Mouse (Mus musculus): Measurements from ENCODE around the gene Musk. TPM values are rescaled to one million over a fixed set of nuclear protein-coding genes. Genes with fewer than 3 reads are reported as not detected.

Musk gene
- total RNA-seq, 1 experiment from 2014 or later = not detected

DNA sequence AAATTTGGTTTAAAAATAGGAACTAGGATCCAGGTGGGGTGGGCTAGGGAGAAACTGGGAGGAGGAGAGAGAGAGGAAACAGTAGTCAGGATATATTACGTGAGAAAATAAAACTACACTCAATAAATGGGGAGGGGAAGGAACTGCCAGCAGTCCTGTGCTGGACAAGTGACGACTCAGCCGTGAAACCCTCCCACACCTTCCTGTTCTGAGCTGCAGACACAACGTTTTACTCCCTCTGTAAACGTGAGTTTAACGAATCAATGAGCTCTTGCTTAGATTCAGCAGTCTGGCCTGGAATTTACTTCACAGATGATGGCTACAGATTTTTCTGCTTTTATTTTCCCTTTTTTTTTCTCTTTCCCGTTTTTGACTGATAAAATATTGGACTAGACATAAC lies 18.8 kb downstream of the Musk start:
- no peak for ATAC-seq (replicated peaks; ENCODE audit: insufficient number of reproducible peaks, low FRiP score, low TSS enrichment, poor library complexity, severe bottlenecking)

DNA sequence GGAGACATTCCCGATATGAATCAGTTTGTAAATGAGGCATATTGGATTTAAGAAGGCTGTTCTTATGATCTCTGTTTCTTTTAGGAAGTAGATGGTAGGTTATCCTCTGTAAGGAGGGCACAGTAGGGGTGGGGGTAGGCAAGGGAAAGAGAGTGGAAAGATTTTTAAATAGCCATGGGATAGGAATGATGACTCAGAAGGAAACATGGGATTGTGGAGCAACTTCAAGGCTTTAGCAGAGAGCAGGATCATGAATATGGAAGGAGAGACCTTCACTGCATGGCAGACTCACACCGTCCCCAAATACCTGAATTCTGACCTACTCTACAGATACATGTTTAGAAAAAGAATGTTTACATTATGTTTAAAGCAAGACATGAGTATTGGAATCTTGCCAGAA lies 21.7 kb downstream of the Musk start:
- no peak for ATAC-seq (replicated peaks; ENCODE audit: insufficient number of reproducible peaks, low FRiP score, low TSS enrichment, poor library complexity, severe bottlenecking)

DNA sequence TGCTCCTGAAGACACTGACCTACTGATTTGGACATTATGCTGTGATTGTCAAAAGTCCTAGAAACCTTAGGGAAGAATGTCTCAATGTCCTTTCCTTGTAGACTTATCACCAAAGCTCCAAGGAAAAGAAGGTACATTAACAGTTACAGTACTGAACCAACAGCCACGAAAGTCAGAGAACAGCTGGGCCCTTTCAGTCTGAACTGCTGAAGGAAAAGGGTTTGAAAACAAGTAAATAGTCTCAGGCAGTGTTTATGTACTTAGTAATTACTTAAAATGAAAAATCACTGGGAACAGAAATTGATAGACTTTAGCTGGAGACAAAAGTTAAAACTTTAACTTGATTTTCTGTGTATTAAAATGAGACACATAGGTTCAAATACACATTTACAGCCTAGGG lies 27.6 kb downstream of the Musk start:
- no peak for ATAC-seq (replicated peaks; ENCODE audit: insufficient number of reproducible peaks, low FRiP score, low TSS enrichment, poor library complexity, severe bottlenecking)

DNA sequence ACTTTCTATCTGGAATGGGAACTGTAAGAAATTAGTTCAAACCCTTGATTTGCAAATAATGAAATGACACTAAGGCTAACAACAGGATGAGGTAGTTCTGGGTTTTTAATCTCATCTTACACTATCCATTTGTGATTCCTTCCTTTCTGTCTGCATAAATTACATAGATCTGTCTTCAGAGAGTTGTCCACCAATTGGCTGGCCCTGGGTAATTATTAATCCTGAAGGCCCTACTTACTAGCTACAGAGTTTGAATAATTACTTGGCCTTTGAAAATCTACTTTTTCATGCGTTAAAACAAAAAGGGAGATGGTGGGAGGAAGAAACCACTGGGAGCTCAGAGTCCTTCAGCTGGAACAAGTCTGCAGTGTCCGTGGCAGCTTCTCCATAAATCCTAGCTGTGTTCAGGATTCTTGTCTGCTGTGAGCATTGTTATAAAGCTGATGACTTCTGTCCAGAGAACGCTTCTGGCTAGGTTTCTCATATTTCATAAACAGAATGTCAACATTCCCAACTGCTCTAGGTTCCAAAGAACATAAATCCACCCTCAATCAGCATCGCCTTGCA lies 29.3 kb downstream of the Musk start:
- no peak for ATAC-seq (replicated peaks; ENCODE audit: insufficient number of reproducible peaks, low FRiP score, low TSS enrichment, poor library complexity, severe bottlenecking)

DNA sequence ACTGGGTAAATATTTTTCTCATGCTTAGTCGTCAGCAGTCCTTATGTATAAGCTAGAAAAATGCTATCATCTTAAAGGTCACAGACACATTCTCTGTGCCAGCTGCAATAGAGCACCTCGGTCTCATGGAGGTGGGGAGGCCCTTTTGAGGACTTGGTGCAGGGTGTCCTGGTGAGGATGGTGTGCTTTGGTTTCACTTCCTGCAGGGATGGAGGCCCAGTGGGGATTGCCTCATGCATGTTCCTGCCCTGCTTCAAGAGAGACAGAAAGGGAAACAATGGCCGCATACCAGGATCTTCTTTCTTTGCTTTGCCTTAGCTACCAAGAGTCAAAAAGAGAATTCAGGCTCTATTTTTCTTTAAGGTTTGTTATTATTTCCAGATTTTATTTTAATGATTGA lies 31.8 kb downstream of the Musk start:
- ATAC-seq (replicated peaks; ENCODE audit: insufficient number of reproducible peaks, low FRiP score, low TSS enrichment, poor library complexity, severe bottlenecking) = peak; percentile 98

DNA sequence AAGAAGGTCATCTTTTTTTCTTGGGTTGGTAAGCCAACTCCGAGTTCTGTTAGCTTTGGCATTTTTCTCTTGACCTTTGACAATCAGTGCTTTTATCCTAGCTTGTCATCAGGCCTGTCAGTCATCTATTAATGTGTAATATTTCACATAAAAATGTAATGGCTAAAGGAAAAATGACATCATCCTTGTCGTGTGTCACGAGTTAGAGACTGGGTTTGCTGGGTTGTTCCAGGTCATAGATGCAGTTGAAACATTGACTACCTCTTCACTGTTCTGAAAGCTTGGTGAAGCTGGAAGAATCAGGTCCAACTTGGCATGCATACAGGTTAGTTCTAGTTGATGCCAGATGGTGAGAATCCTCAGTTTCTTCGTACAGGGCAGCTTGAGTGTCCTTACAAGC lies 34.5 kb downstream of the Musk start:
- ATAC-seq (replicated peaks; ENCODE audit: insufficient number of reproducible peaks, low FRiP score, low TSS enrichment, poor library complexity, severe bottlenecking) = no peak

DNA sequence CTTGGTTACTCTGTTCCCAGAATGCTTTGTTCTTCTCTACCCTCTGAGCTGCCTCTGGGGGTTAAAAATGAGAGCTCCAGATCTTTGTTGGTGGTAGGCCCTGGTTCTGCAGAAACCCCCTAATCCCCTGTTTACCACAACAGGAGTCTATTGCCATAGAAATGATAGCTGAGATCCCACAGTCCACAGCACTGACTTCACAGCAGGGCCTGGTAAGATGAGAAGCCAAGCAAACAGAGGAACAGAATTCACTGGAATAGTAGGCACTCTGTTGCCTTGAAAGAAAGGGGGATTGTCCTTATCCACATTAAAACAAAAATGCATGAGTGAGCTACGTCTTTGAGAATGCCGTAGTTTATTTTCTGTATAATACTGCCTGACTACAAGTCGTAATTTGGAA lies 41.0 kb downstream of the Musk start:
- no peak for ATAC-seq (replicated peaks; ENCODE audit: insufficient number of reproducible peaks, low FRiP score, low TSS enrichment, poor library complexity, severe bottlenecking)

DNA sequence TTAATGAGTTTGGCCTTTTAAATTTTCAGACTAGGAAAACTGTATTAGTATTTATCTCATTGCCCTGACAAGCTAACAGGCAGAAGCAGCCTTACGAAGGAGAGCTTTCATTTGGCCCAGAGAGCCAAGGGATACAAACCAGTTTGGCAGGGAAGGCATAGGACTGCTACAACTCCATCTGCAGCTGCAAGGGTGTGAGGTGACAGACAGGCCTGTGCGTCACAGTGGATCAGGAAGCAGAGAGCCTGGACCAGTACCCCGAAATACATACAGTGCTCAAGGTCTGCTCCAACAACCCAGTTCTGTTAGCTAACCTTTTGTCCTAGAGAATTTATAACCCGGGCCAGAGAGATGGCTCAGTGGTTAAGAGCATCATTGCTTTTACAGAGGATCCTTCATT lies 42.5 kb downstream of the Musk start:
- no peak for ATAC-seq (replicated peaks; ENCODE audit: insufficient number of reproducible peaks, low FRiP score, low TSS enrichment, poor library complexity, severe bottlenecking)

DNA sequence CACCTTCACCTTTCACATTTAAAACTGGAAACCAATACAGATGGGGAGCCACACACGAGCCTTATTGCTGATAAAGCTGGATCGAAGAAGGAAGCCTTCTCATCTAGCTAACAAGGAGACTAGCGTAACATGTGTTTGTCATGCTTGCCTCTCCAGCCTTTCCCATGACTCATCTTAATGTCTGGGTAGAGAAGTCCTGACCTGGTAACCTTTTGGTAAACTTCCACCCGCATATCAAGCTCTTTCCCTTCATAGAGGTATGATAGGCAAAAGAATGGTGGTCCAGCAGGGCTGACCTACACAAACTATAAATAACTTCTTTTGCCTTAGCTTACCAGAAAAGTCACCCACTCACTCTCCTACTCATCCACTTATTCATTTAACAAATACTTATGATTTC lies 44.3 kb downstream of the Musk start:
- ATAC-seq (replicated peaks; ENCODE audit: insufficient number of reproducible peaks, low FRiP score, low TSS enrichment, poor library complexity, severe bottlenecking) = no peak

DNA sequence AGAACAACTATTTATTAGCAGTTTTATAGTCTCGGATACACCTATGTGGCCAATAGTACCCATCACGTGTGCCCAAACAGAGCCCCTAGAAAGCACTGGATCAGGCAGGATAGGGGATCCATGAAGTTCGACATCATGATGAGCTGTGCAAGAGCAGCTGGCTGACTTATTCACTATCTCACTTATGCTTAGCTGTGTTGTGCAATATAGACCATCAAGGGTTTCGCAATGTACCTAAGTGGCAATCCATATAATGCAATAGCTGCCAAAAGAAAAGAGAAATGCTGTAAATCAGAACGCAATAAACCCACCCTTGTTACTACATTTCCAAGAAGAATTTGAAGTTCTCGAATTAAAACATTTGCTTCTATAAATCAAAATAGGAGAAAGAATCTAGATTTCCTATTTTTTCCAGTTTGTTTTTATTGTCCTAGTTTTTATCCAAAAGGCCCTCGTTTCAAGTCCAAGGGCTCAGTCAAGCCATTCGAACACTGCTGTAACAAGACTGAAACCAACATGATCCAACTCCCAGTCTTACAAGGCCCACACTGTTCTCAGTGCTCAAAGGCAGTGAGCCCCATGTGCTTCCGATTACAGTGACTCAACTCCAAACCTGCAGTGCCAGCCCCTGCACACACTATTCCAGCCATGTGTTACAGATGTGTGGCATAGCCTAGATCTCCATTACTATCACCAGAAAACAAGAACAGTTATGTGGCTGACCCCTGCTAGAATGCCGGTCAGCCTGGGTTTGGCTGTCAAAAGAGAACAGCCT lies 45.3 kb downstream of the Musk start:
- peak; percentile 84 for ATAC-seq (replicated peaks; ENCODE audit: insufficient number of reproducible peaks, low FRiP score, low TSS enrichment, poor library complexity, severe bottlenecking)

DNA sequence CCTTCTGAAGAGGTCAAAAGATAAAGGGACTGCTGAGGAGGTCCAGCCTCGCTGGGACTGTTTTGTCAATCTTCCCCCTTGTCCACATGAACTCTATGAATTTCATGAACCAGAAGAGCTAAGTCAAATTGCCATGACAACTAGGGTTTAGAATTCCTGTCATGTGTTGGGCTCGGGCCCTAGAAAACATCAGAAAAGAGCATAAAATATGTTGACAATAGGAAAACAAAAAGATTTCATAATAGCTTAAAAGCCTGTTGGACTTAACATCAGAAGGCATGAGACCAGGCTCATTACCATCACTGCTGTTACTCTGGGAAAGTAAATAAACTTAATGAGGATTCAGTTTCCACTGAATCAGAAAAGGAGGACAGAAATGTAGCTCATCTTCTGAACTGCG lies 46.6 kb downstream of the Musk start:
- no peak for ATAC-seq (replicated peaks; ENCODE audit: insufficient number of reproducible peaks, low FRiP score, low TSS enrichment, poor library complexity, severe bottlenecking)

DNA sequence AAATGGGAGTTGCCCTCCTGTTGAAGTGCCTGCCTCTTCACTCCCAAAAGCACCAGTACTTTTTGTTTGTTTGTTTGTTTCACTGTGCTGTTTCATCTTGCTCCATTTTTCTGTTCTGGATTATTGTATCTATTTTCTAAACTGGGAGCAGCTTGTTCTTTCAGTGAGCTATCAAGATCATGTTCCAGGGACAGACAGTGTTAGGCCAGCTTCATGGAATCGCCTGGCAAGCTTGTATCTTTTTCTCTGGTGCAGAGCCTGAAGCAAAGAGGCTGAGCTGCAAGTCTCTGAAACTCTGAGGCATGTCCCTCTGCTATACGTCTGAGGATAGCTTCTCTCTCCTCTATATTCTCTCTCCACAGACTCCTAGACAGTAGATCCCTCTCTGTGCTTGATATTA lies 50.5 kb downstream of the Musk start:
- no peak for ATAC-seq (replicated peaks; ENCODE audit: insufficient number of reproducible peaks, low FRiP score, low TSS enrichment, poor library complexity, severe bottlenecking)

DNA sequence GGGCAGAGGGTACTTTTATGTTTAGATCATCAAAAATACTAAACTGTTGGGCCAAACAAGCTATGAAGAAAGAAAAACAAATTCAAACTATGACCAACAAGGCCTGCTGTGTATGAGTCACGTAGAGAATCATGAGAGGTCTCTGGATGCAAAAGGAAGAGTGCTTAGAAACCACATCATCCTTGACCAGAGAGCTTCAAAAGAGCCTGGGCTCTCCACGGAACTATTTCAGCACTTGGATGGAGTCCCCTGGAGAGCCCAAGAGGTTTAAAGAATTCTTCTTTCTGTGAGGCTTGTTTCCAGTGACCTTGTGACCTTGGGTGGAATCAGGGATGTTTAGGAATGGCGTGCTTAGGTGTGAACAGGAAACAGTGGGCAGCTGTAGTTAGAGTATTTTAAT lies 53.5 kb downstream of the Musk start:
- ATAC-seq (replicated peaks; ENCODE audit: insufficient number of reproducible peaks, low FRiP score, low TSS enrichment, poor library complexity, severe bottlenecking) = no peak

DNA sequence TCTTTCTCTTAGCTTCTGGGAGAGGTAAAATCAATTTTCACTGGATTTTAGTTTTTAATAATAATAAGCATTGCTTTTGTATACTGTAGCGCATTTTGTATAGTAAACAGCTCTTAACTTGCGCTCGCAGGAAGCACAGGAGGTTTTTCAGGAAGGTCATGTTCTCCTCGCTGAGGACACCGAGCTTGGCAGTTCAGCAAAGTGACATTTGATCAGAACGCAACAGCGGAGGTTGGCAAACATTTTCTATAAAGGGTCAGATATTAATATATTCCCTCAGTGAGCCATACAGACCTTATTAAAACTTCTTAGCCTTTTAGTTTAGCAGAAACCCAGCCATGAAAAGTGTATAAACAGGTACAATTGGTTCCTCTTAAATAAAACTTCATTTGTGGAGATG lies 64.4 kb downstream of the Musk start:
- no peak for ATAC-seq (replicated peaks; ENCODE audit: insufficient number of reproducible peaks, low FRiP score, low TSS enrichment, poor library complexity, severe bottlenecking)

DNA sequence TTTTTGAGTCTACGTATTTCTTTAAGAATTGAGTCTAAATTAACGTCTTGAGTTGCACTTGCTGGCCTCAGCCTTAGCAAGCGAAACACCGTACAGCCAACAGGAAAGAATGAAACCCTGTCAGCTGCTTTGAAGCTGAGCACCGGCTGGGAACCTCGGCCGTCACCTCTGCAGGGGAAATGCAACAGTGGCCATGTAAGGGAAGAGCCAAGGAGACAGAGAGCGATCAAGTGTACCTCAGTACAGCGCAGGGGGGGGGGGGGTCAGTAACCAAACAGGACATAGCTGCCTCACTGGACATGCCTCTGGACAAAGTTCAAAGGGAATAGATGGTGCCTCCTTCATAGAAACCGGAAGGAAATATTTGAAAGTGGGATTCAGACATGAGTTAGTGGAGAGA lies 65.4 kb downstream of the Musk start:
- no peak for ATAC-seq (replicated peaks; ENCODE audit: insufficient number of reproducible peaks, low FRiP score, low TSS enrichment, poor library complexity, severe bottlenecking)

DNA sequence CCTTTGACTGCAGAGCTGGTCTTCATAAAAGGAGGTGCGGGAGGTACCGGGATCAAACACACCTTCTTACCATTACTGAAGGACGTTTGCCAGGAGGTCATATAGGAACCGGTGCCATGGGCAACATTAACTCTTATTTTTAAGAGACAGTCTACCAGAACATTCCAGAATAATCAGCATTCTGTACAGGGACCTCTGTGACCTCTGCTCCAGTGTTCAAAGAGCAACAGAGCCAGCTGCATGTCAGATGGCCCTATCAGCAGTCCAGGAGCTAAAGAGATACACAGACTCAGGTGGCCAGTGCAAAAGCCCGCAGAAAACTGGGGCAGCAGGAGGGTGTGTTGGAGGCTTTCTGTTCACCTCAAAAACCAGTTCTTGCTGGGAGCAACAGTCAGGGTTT lies 65.8 kb downstream of the Musk start:
- ATAC-seq (replicated peaks; ENCODE audit: insufficient number of reproducible peaks, low FRiP score, low TSS enrichment, poor library complexity, severe bottlenecking) = no peak

DNA sequence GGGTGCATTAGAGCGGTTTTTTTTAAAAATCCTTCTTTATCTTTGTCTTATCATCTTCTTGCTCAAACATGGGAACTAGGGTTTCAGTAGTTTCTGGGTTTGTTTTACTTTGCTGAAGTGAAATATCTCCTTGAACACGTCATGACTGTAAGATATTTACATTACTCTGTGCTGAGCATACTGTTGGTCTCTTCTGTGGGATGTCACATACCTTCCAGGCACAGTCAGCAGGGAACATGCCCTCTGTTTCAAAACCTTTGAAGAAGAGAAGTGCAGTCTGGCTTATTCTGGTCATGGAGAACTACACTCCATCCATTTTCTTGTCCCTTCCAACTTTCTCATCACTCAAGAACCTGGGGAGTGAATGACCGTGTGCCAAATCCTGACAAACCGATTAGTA lies 73.2 kb downstream of the Musk start:
- ATAC-seq (replicated peaks; ENCODE audit: insufficient number of reproducible peaks, low FRiP score, low TSS enrichment, poor library complexity, severe bottlenecking) = no peak

DNA sequence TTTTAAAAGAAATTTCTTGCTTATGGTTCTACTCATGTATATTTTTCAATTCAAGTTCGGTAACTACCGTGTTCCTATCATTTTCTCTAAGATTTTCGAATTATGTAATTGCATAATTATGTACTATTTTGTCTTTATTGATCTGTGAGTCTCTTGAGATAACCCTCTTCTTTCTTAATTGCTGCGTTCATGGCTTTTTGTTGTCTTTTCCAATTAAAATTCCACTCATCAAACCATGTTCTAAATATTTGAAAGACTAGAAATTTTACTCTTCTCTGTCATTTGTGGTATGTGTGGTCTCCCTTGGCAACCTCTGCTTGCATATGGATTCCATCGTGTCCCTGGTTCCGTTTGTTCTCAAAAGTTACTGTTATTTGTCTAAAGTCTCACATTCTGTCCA lies 79.6 kb downstream of the Musk start:
- ATAC-seq (replicated peaks; ENCODE audit: insufficient number of reproducible peaks, low FRiP score, low TSS enrichment, poor library complexity, severe bottlenecking) = no peak

DNA sequence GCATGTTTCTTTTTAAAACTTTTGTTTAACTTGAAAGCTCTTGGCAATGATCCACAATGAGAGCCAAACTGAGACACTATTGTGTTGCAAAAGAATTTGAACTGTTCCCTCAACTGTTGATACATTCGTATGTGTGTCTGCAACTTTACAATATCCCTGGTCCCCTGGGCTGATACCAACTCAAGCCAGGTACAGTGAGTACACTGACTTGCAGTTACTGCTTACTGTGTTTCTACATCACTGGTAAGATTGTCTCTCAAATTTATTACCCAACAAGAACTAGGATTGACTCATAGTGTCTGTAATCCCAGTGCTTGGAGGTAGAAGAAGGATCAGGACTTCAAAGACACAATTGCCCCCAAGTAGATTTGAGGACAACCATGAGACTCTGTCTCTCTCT lies 85.3 kb downstream of the Musk start:
- ATAC-seq (replicated peaks; ENCODE audit: insufficient number of reproducible peaks, low FRiP score, low TSS enrichment, poor library complexity, severe bottlenecking) = no peak

DNA sequence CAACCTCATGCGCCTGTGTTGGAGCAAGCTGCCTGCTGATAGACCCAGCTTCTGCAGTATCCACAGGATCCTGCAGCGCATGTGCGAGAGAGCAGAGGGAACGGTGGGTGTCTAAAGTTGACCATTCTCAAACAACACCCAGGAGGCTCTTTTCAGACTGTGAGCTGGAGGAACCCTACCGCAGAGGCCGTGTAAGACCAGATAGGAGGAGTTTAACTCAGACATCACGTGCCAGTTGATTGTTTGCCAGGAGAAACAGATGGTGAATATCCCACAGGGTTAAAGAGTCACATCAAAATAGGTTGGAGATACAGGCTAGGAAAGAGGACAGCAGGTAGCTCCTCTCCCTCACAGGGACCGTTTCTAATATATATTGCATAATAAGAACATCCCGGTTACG lies 87.8 kb downstream of the Musk start:
- ATAC-seq (replicated peaks; ENCODE audit: insufficient number of reproducible peaks, low FRiP score, low TSS enrichment, poor library complexity, severe bottlenecking) = no peak
